Mouse (Mus musculus) erythroblast, embryonic 14.5 days (primary cell): ENCODE measurements around the gene Dppa4.

Experiments
- GATA1 ChIP-seq: IDR thresholded peaks from 2 replicates; pipeline ENCODE4 v1.6.1; 2012; ENCODE audit warnings: low read length, inconsistent platforms, mixed read lengths
- TAL1 ChIP-seq: IDR thresholded peaks from 3 replicates; pipeline ENCODE4 v1.6.1; 2012; ENCODE audit warnings: low read length, inconsistent platforms, mixed read lengths

GRCm38 (mm10) chr16:48234999-48235398, 48.5 kb upstream of the Dppa4 start:
- no peak for TF ChIP-seq TAL1
- no peak for TF ChIP-seq GATA1
